Mouse (Mus musculus) urinary bladder, postnatal 14 days (tissue): ENCODE results near the gene Txnrd1.
A peak's percentile ranks its signal among the peaks of the same experiment; 100 is the strongest.

Experiments used
- DNase-seq: peaks from one replicate; pipeline ENCODE4 v3.0.0; 2021; ENCODE audit warnings: low spot score

Txnrd1 gene

GRCm38 (mm10) chr10:82833926-82834325 lies at the start of gene Txnrd1:
Gene Txnrd1 (plus strand): TSS chr10:82833951.
- DNase-seq, result no peak

GRCm38 (mm10) chr10:82789181-82789580 lies 44.6 kb upstream of the Txnrd1 start:
- no peak for DNase-seq

- DNase-seq, result no peak
Observed at GRCm38 (mm10) chr10:82790504-82790903, 43.2 kb upstream of the Txnrd1 start.

- no peak for DNase-seq
Observed at GRCm38 (mm10) chr10:82791713-82792112, 42.0 kb upstream of the Txnrd1 start.

GRCm38 (mm10) chr10:82792311-82792710 lies 41.4 kb upstream of the Txnrd1 start:
- no peak for DNase-seq

- peak; percentile 79 for DNase-seq
Observed at GRCm38 (mm10) chr10:82795071-82795731, 38.5 kb upstream of the Txnrd1 start.

GRCm38 (mm10) chr10:82795767-82796166 lies 38.0 kb upstream of the Txnrd1 start:
- DNase-seq, result peak; percentile 18

GRCm38 (mm10) chr10:82796471-82797118 lies 37.2 kb upstream of the Txnrd1 start:
- no peak for DNase-seq

- no peak for DNase-seq
Observed at GRCm38 (mm10) chr10:82797119-82797491, 36.6 kb upstream of the Txnrd1 start.

GRCm38 (mm10) chr10:82798312-82798933 lies 35.3 kb upstream of the Txnrd1 start:
- no peak for DNase-seq

- no peak for DNase-seq
Observed at GRCm38 (mm10) chr10:82800094-82800493, 33.7 kb upstream of the Txnrd1 start.

GRCm38 (mm10) chr10:82804396-82804795 lies 29.4 kb upstream of the Txnrd1 start:
- no peak for DNase-seq

GRCm38 (mm10) chr10:82805111-82805510 lies 28.6 kb upstream of the Txnrd1 start:
- no peak for DNase-seq

- no peak for DNase-seq
Observed at GRCm38 (mm10) chr10:82806414-82806813, 27.3 kb upstream of the Txnrd1 start.

- no peak for DNase-seq
Observed at GRCm38 (mm10) chr10:82807238-82807637, 26.5 kb upstream of the Txnrd1 start.

GRCm38 (mm10) chr10:82808155-82808554 lies 25.6 kb upstream of the Txnrd1 start:
- no peak for DNase-seq

- no peak for DNase-seq
Observed at GRCm38 (mm10) chr10:82808891-82809290, 24.9 kb upstream of the Txnrd1 start.

GRCm38 (mm10) chr10:82809352-82809751 lies 24.4 kb upstream of the Txnrd1 start:
- no peak for DNase-seq

- DNase-seq, result peak; percentile 79
Observed at GRCm38 (mm10) chr10:82811855-82812431, 21.8 kb upstream of the Txnrd1 start.

GRCm38 (mm10) chr10:82814096-82814970 lies 19.4 kb upstream of the Txnrd1 start:
- DNase-seq, result no peak

GRCm38 (mm10) chr10:82816441-82816840 lies 17.3 kb upstream of the Txnrd1 start:
- DNase-seq, result no peak

GRCm38 (mm10) chr10:82817514-82817913 lies 16.2 kb upstream of the Txnrd1 start:
- DNase-seq, result no peak
